Comparison of ENCODE assay signal across 10 mouse cellular contexts in genomic region chr3:56433495-56433894, GRCm38 (mm10).
DNase-seq lines count a peak whose midpoint lies in the region.
"Had no signal": no experiment of that assay in that cellular context is flagged by ENCODE, and none has a peak within 500 bp of the region (broad histone marks: within the 10 kb centered on the region; RNA-seq: fewer than 3 reads in every experiment).

No protein-coding gene starts in this region.

- DNase-seq in gastrocnemius, adult 18-20 months (ENCODE audit: low spot score), result peak; percentile 14
- DNase-seq in gastrocnemius, adult 8-10 months (ENCODE audit: low spot score in 2 of 2), result no peak
- DNase-seq in ovary, postnatal 14 days (ENCODE audit: low spot score), result peak; percentile 23
- DNase-seq in ovary, postnatal 36 days (ENCODE audit: low spot score), result no peak
- DNase-seq in fibroblast of lung, adult 2 months (ENCODE audit: low read depth), result peak; percentile 63
- no peak for DNase-seq in neural tube, embryonic 10.5 days (ENCODE audit: extremely low spot score, low spot score)
- DNase-seq in right cerebral cortex, adult 2 months (ENCODE audit: low spot score in 2 of 2), result no peak
- no peak for DNase-seq in layer of hippocampus, adult 11-12 months (ENCODE audit: low spot score)
- DNase-seq: kidney, adult 9 months; thymus, postnatal 25 days had no signal

Comparison
In these comparisons a context has a peak if more than half of its experiments do, and no peak if none do; other contexts are left out.
1. DNase-seq: peak in gastrocnemius, adult 18-20 months (single experiment), ovary, postnatal 14 days (single experiment) and fibroblast of lung, adult 2 months (single experiment); none in gastrocnemius, adult 8-10 months (0 of 2), ovary, postnatal 36 days (single experiment), neural tube, embryonic 10.5 days (single experiment), right cerebral cortex, adult 2 months (0 of 2) and layer of hippocampus, adult 11-12 months (single experiment).